9 mouse cellular contexts compared by ENCODE assay signal in the genomic region with DNA sequence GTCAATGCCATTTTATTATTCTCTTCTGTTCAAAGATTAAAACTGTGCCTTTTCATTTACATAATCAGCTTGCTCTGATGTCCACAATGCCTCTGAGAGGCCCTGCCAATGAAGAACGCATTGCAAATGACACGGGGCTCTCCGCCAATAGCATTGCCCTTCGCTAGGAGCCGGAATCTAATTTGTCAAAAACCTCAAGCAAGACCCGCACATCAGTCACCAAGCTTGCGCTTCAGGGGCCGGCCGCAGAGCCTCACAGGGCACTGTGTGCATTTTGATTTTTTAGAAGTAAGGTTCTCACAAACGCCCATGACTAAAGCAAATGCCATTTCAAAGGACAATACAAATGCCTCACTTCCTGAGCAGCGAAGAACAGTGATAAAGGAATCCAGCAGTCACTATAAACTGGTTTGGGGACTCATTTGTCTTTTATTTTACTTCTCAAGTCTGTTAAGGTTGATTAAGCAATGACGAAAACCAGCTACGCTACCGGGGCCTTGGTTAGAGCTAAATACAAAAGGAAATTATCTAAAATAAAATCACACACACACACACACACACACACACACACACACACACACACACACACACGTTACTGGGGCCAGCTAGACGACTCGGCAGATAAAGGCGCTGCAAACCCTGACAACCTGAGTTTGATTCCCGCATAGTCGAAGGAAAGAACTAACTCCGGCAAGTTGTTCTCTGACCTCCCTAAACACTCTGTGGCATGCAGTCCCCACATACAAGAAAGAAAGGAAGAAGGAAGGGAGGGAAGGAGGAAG. TPM values are rescaled to one million over a fixed set of nuclear protein-coding genes. Genes with fewer than 3 reads are reported as not detected.
DNase-seq lines count a peak whose midpoint lies in the region; ATAC-seq lines count a peak whose summit lies in the region.
"Had no signal": no experiment of that assay in that cellular context is flagged by ENCODE, and none has a peak within 500 bp of the region (broad histone marks: within the 10 kb centered on the region; RNA-seq: fewer than 3 reads in every experiment).

No protein-coding gene starts in this region.

- H3K4me1 ChIP-seq in forebrain, embryonic 14.5 days (ENCODE audit: control insufficient read depth, insufficient read depth, low read length): peaks cover 4% of the 10 kb centered on the region; the same call in 1 of the 2 replicates
- H3K4me1 ChIP-seq in intestine, embryonic 14.5 days (replicated peaks; ENCODE audit: control insufficient read depth, insufficient read depth, low read length): peaks cover 7% of the 10 kb centered on the region; the same call in 1 of the 2 replicates
- H3K4me1 ChIP-seq in midbrain, embryonic 16.5 days (ENCODE audit: control insufficient read depth, insufficient read depth, low read length): peaks cover 4% of the 10 kb centered on the region

- peak overlapping the region; percentile 26 for H3K4me3 ChIP-seq in forebrain, embryonic 14.5 days (ENCODE audit: low read depth, low read length)
- no peak overlapping the region for H3K4me3 ChIP-seq in intestine, embryonic 14.5 days (ENCODE audit: low read depth, low read length)
- H3K4me3 ChIP-seq in midbrain, embryonic 16.5 days (ENCODE audit: low read depth, low read length): peak overlapping the region; percentile 42

- WGBS in forebrain, embryonic 14.5 days: 6% methylated on average over 21 of the region's 21 CpGs
- 22% methylated on average over 21 of the region's 21 CpGs for WGBS in intestine, embryonic 14.5 days
- WGBS in midbrain, embryonic 16.5 days: 3% methylated on average over 21 of the region's 21 CpGs

- peak; percentile 22 for DNase-seq in R1 (ENCODE audit: low read depth, low spot score)
- DNase-seq in cerebellum, adult 11-12 months: peak; percentile 57
- DNase-seq in forebrain, embryonic 14.5 days (ENCODE audit: low spot score): peak; percentile 93
- no peak for DNase-seq in intestine, embryonic 14.5 days (ENCODE audit: low spot score)
- peak; percentile 85 for DNase-seq in left cerebral cortex, postnatal 4 days
- DNase-seq in gastrocnemius, postnatal 25 days: no peak
- DNase-seq in thymus, postnatal 0 days (ENCODE audit: low spot score): no peak

- intact Hi-C loops in left cerebral cortex, postnatal 4 days (cut with DNase I): no loop called here

- H3K27me3 ChIP-seq in forebrain, embryonic 14.5 days (replicated peaks; ENCODE audit: control insufficient read depth, insufficient read depth, low read length): no peaks in the 10 kb centered on the region
- no peaks in the 10 kb centered on the region for H3K27me3 ChIP-seq in intestine, embryonic 14.5 days (replicated peaks; ENCODE audit: control insufficient read depth, insufficient read depth, low read length)
- no peaks in the 10 kb centered on the region for H3K27me3 ChIP-seq in midbrain, embryonic 16.5 days (ENCODE audit: control insufficient read depth, insufficient read depth, low read depth, low read length)

- no peaks in the 10 kb centered on the region for H3K9me3 ChIP-seq in forebrain, embryonic 14.5 days (replicated peaks; ENCODE audit: control insufficient read depth, low read length)
- no peaks in the 10 kb centered on the region for H3K9me3 ChIP-seq in intestine, embryonic 14.5 days (ENCODE audit: control insufficient read depth, low read length)
- no peaks in the 10 kb centered on the region for H3K9me3 ChIP-seq in midbrain, embryonic 16.5 days (replicated peaks; ENCODE audit: control insufficient read depth, low read length, poor library complexity, severe bottlenecking)

- ATAC-seq in forebrain, embryonic 14.5 days: peak; percentile 94
- ATAC-seq in intestine, embryonic 14.5 days (replicated peaks; ENCODE audit: low FRiP score, low TSS enrichment, low read depth): no peak
- peak; percentile 96 for ATAC-seq in midbrain, embryonic 16.5 days

- no peaks in the 10 kb centered on the region for H3K36me3 ChIP-seq in forebrain, embryonic 14.5 days (ENCODE audit: control insufficient read depth, insufficient read depth, low read length)
- no peaks in the 10 kb centered on the region for H3K36me3 ChIP-seq in intestine, embryonic 14.5 days (ENCODE audit: control insufficient read depth, insufficient read depth, low read length)
- no peaks in the 10 kb centered on the region for H3K36me3 ChIP-seq in midbrain, embryonic 16.5 days (ENCODE audit: control insufficient read depth, insufficient read depth, low read length)

- peak overlapping the region; percentile 60 for H3K4me2 ChIP-seq in forebrain, embryonic 14.5 days (ENCODE audit: low read length)
- H3K4me2 ChIP-seq in intestine, embryonic 14.5 days (ENCODE audit: low read length): peak overlapping the region; percentile 42
- H3K4me2 ChIP-seq in midbrain, embryonic 16.5 days (ENCODE audit: low read length): peak overlapping the region; percentile 72

- peak overlapping the region; percentile 54 for H3K9ac ChIP-seq in forebrain, embryonic 14.5 days (ENCODE audit: low read length)
- no peak overlapping the region for H3K9ac ChIP-seq in intestine, embryonic 14.5 days (ENCODE audit: low read length)
- peak overlapping the region; percentile 59 for H3K9ac ChIP-seq in midbrain, embryonic 16.5 days (ENCODE audit: low read depth, low read length)

- 0 out of 2 replicates have a peak overlapping the region, but pooled peaks have one; percentile 39 for H3K27ac ChIP-seq in forebrain, embryonic 14.5 days (ENCODE audit: low read depth, low read length)
- no peak overlapping the region for H3K27ac ChIP-seq in intestine, embryonic 14.5 days (ENCODE audit: low read depth)
- H3K27ac ChIP-seq in midbrain, embryonic 16.5 days (ENCODE audit: low read length): no peak overlapping the region; the same call in 1 of the 2 replicates

RNA-seq across cellular contexts. Expression of a gene that starts 24.4 kb away (rescaled TPM):
- 33.1 and 35.6 TPM in 2 replicates for polyA plus RNA-seq in forebrain, embryonic 14.5 days (2014; fragmentation: Nextera tagmentation; extraction: Ambion mirVana)
- polyA plus RNA-seq in intestine, embryonic 14.5 days (2014; fragmentation: Nextera tagmentation; extraction: Ambion mirVana): 17.9 and 20.7 TPM in 2 replicates
- total RNA-seq in left cerebral cortex, postnatal 4 days (2021): 10 to 100 TPM; 27.9 to 29.8 TPM
- polyA plus RNA-seq in midbrain, embryonic 16.5 days (2015; fragmentation: Nextera tagmentation; extraction: Ambion mirVana): 30.8 and 39.8 TPM in 2 replicates
- 1 to 10 TPM; 3.0 to 4.7 TPM for total RNA-seq in gastrocnemius, postnatal 25 days (2021)
- 128 and 129 TPM in 2 replicates for polyA plus RNA-seq in thymus, postnatal 0 days (2015; fragmentation: Nextera tagmentation; extraction: Ambion mirVana)
- total RNA-seq: MEL had no signal

Comparison
In these comparisons a context has a peak if more than half of its experiments do, and no peak if none do; other contexts are left out.
1. DNase-seq: peak in R1 (single experiment), cerebellum, adult 11-12 months (single experiment), forebrain, embryonic 14.5 days (single experiment) and left cerebral cortex, postnatal 4 days (single experiment); none in intestine, embryonic 14.5 days (single experiment), gastrocnemius, postnatal 25 days (single experiment) and thymus, postnatal 0 days (single experiment).
2. Peak in every context shown above with its lines, with median percentiles within 50 percentile points of each other: H3K4me2 ChIP-seq.